Mouse (Mus musculus) thymus, adult 2 months (tissue): ENCODE results near the gene Epb41.

Experiments
- CTCF ChIP-seq: fragments of 200-500 bp; IDR thresholded peaks from 2 replicates; pipeline ENCODE4 v1.5.1; 2012; ENCODE audit warnings: mild to moderate bottlenecking, control low read depth, low read length, moderate library complexity, borderline replicate concordance; ENCODE audit not compliant: control insufficient read depth, poor library complexity, insufficient read depth; ENCODE audit errors: extremely low read depth
- POLR2A ChIP-seq: fragments of 200-500 bp; IDR thresholded peaks from 2 replicates; pipeline ENCODE4 v1.6.1; 2012; ENCODE audit warnings: mild to moderate bottlenecking, low read length, control low read depth, moderate library complexity; ENCODE audit not compliant: control insufficient read depth, poor library complexity, insufficient read depth; ENCODE audit errors: extremely low read depth

GRCm38 (mm10) chr4:132072156-132072555, 3.0 kb downstream of the Epb41 start:
- no peak for TF ChIP-seq CTCF
- TF ChIP-seq POLR2A, result no peak
